Mouse (Mus musculus) heart, embryonic 13.5 days (tissue): ENCODE data around the gene Hist1h2af. TPM values are rescaled to one million over a fixed set of nuclear protein-coding genes. Genes with fewer than 3 reads are reported as not detected.

Experiments used
- ATAC-seq: fragments of 200-750 bp; cut with Nextera tagmentation; 2 replicates; pipeline ENCODE4 v1.8.0; 2017; ENCODE audit warnings: moderate TSS enrichment; ENCODE audit not compliant: insufficient number of reproducible peaks, low FRiP score, low TSS enrichment; ENCODE audit errors: extremely low read depth
- H3K27ac ChIP-seq: fragments of 300-500 bp; sonication (generic); replicated peaks from 2 replicates; pipeline ENCODE4 v1.5.1; 2015; ENCODE audit warnings: moderate library complexity, mild to moderate bottlenecking, inconsistent platforms
- H3K27me3 ChIP-seq: fragments of 300-500 bp; sonication (generic); replicated peaks from 2 replicates; pipeline ENCODE4 v1.6.1; 2015; ENCODE audit warnings: mild to moderate bottlenecking, inconsistent platforms
- H3K36me3 ChIP-seq: fragments of 300-500 bp; sonication (generic); 2 replicates; pipeline ENCODE4 v1.6.1; 2015; ENCODE audit warnings: mild to moderate bottlenecking, inconsistent platforms
- H3K4me1 ChIP-seq: fragments of 300-500 bp; sonication (generic); 2 replicates; pipeline ENCODE4 v1.6.1; 2015; ENCODE audit warnings: inconsistent platforms
- H3K4me2 ChIP-seq: fragments of 300-500 bp; sonication (generic); 2 replicates; pipeline ENCODE4 v1.6.1; 2015; ENCODE audit warnings: inconsistent platforms, mild to moderate bottlenecking, moderate library complexity
- H3K4me3 ChIP-seq: fragments of 300-500 bp; sonication (generic); 2 replicates; pipeline ENCODE4 v1.5.1; 2015; ENCODE audit warnings: moderate library complexity, mild to moderate bottlenecking, inconsistent platforms
- H3K9ac ChIP-seq: fragments of 300-500 bp; sonication (generic); 2 replicates; pipeline ENCODE4 v1.6.1; 2015; ENCODE audit warnings: inconsistent platforms, mild to moderate bottlenecking, moderate library complexity
- H3K9me3 ChIP-seq: fragments of 300-500 bp; sonication (generic); 2 replicates; pipeline ENCODE4 v1.6.1; 2016; ENCODE audit warnings: inconsistent platforms
- WGBS: fragments of 180-500 bp; shearing (Covaris S2); methylation state at CpG from one replicate; pipeline ENCODE4 v1.1.7; 2015; ENCODE audit warnings: mixed read lengths; 5-methylcytosine and 5-hydroxymethylcytosine counted together
- polyA plus RNA-seq: library from polyadenylated mRNA; unstranded; fragments of >200 nt; fragmentation: Nextera tagmentation; extraction: Ambion mirVana; gene quantifications from 2 replicates; pipeline ENCODE4 v1.2.1, GENCODE M21; 2015

Gene Hist1h2af
- polyA plus RNA-seq, 1 experiment from 2014 or later = 3.0 TPM

GRCm38 (mm10) chr13:23500424-23501200, 33.1 kb upstream of the Hist1h2af start:
- ATAC-seq = no peak

GRCm38 (mm10) chr13:23501511-23501910, 32.2 kb upstream of the Hist1h2af start:
- peak overlapping the region; percentile 35 for H3K4me3 ChIP-seq
- 25% methylated on average over 5 of the region's 5 CpGs for WGBS
- peak overlapping the region; percentile 24; the same call in 1 of the 2 replicates for H3K9ac ChIP-seq
- no peak for ATAC-seq
- H3K4me1 ChIP-seq = peaks cover 59% of the 10 kb centered on the region
- H3K4me2 ChIP-seq = peak overlapping the region; percentile 62
- H3K27me3 ChIP-seq = no peaks in the 10 kb centered on the region
- H3K27ac ChIP-seq = no peak overlapping the region
- no peaks in the 10 kb centered on the region for H3K9me3 ChIP-seq
- H3K36me3 ChIP-seq = no peaks in the 10 kb centered on the region

More at GRCm38 (mm10) chr13:23500424-23501200, 33.1 kb upstream of the Hist1h2af start:
- WGBS = 4% methylated on average over 17 of the region's 17 CpGs
- peaks cover 51% of the 10 kb centered on the region for H3K4me1 ChIP-seq
- peak overlapping the region; percentile 62 for H3K4me2 ChIP-seq
- H3K9me3 ChIP-seq = no peaks in the 10 kb centered on the region
- no peak overlapping the region for H3K9ac ChIP-seq
- H3K27ac ChIP-seq = no peak overlapping the region
- peak overlapping the region; percentile 35 for H3K4me3 ChIP-seq
- no peaks in the 10 kb centered on the region for H3K36me3 ChIP-seq
- no peaks in the 10 kb centered on the region for H3K27me3 ChIP-seq

- Histone ChIP-seq H3K36me3 (no peaks in the 10 kb centered on the region), H3K4me3 (peak overlapping the region; percentile 35), H3K9me3 (no peaks in the 10 kb centered on the region), H3K4me1 (peaks cover 62% of the 10 kb centered on the region), H3K9ac (peak overlapping the region; percentile 25; the same call in 1 of the 2 replicates), H3K27ac (no peak overlapping the region), H3K4me2 (peak overlapping the region; percentile 62), H3K27me3 (no peaks in the 10 kb centered on the region)
- ATAC-seq = no peak
- 24% methylated on average over 9 of the region's 9 CpGs for WGBS
Measured at GRCm38 (mm10) chr13:23502031-23502567, 31.6 kb upstream of the Hist1h2af start.

DNA sequence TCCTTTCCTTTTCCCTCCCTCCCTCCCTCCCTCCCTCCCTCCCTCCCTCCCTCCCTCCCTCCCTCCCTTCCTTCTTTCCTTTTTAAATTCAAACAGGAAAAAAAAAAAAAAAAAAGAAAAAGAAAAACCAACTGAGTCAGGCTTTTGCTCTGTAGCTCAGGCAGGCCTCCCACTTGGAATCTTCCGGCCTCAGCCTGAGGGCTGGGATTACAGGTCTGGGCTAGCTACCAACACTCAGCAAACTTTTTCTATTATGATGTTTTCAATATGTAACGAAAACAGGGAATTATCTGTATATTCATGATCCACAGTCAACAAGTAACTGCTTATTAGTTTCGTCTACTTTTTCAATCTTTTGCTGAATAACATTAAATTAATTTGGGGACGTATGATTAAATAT, 30.8 kb upstream of the Hist1h2af start:
- 53% methylated on average over 4 of the region's 4 CpGs for WGBS
- no peak overlapping the region for H3K9ac ChIP-seq
- no peak overlapping the region for H3K27ac ChIP-seq
- H3K4me2 ChIP-seq = no peak overlapping the region
- peaks cover 59% of the 10 kb centered on the region for H3K4me1 ChIP-seq
- H3K36me3 ChIP-seq = no peaks in the 10 kb centered on the region
- H3K4me3 ChIP-seq = no peak overlapping the region
- ATAC-seq = no peak
- no peaks in the 10 kb centered on the region for H3K27me3 ChIP-seq
- no peaks in the 10 kb centered on the region for H3K9me3 ChIP-seq

GRCm38 (mm10) chr13:23503797-23504196, 29.9 kb upstream of the Hist1h2af start:
- ATAC-seq = no peak
- H3K4me2 ChIP-seq = peak overlapping the region; percentile 28
- peak overlapping the region; percentile 13; the same call in 1 of the 2 replicates for H3K4me3 ChIP-seq
- peaks cover 52% of the 10 kb centered on the region for H3K4me1 ChIP-seq
- H3K9me3 ChIP-seq = no peaks in the 10 kb centered on the region
- H3K9ac ChIP-seq = no peak overlapping the region
- H3K36me3 ChIP-seq = no peaks in the 10 kb centered on the region
- no peak overlapping the region for H3K27ac ChIP-seq
- 3% methylated on average over 9 of the region's 9 CpGs for WGBS
- H3K27me3 ChIP-seq = no peaks in the 10 kb centered on the region

- H3K9me3 ChIP-seq = no peaks in the 10 kb centered on the region
- peak overlapping the region; percentile 76 for H3K9ac ChIP-seq
- H3K4me2 ChIP-seq = peak overlapping the region; percentile 73
- no peaks in the 10 kb centered on the region for H3K36me3 ChIP-seq
- 7% methylated on average over 14 of the region's 14 CpGs for WGBS
- peaks cover 56% of the 10 kb centered on the region for H3K4me1 ChIP-seq
- H3K4me3 ChIP-seq = peak overlapping the region; percentile 47
- no peak for ATAC-seq
- peak overlapping the region; percentile 64 for H3K27ac ChIP-seq
- no peaks in the 10 kb centered on the region for H3K27me3 ChIP-seq
Measured at GRCm38 (mm10) chr13:23505662-23506345, 27.9 kb upstream of the Hist1h2af start.

- 8% methylated on average over 13 of the region's 13 CpGs for WGBS
- H3K27ac ChIP-seq = peak overlapping the region; percentile 64
- ATAC-seq = no peak
Measured at GRCm38 (mm10) chr13:23506351-23506750, 27.4 kb upstream of the Hist1h2af start.

DNA sequence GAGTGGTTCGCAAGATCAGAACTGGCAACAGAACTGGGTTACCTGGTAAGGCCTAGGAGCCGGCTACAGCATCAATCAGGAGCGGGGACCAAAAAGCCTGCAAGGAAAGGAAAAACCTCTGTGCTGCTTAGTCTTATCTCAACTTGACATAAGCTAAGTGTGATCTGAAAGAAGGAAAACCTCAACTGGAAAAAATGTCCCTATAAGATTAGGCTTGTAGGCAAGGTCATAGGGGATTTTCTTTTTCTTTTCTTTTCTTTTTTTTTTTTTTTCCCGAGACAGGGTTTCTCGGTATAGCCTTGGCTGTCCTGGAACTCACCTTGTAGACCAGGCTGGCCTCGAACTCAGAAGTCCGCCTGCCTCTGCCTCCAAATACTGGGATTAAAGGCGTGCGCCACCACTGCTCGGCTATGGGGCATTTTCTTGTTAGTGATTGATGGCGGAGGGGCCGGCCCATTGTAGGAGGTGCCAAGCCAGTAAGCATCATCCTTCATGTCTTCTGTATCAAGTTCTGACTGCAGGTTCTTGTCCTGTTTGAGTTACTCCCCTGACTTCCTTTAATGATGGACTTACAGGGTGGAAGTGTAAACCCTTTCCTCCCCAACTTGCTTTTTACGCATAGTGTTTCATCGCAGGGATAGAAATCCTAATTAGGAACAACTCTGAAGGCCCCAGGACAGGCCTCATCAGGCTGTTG, 26.7 kb upstream of the Hist1h2af start:
- Histone ChIP-seq H3K4me3 (peak overlapping the region; percentile 47), H3K9me3 (no peaks in the 10 kb centered on the region), H3K9ac (0 out of 2 replicates have a peak overlapping the region, but pooled peaks have one; percentile 21), H3K27me3 (no peaks in the 10 kb centered on the region), H3K27ac (peak overlapping the region; percentile 64), H3K36me3 (no peaks in the 10 kb centered on the region), H3K4me2 (peak overlapping the region; percentile 73), H3K4me1 (peaks cover 47% of the 10 kb centered on the region)
- no peak for ATAC-seq
- 25% methylated on average over 14 of the region's 14 CpGs for WGBS

More at GRCm38 (mm10) chr13:23506351-23506750, 27.4 kb upstream of the Hist1h2af start:
- no peaks in the 10 kb centered on the region for H3K9me3 ChIP-seq
- peaks cover 53% of the 10 kb centered on the region for H3K4me1 ChIP-seq
- H3K9ac ChIP-seq = peak overlapping the region; percentile 76
- peak overlapping the region; percentile 47 for H3K4me3 ChIP-seq
- no peaks in the 10 kb centered on the region for H3K27me3 ChIP-seq
- H3K4me2 ChIP-seq = peak overlapping the region; percentile 73
- H3K36me3 ChIP-seq = no peaks in the 10 kb centered on the region

DNA sequence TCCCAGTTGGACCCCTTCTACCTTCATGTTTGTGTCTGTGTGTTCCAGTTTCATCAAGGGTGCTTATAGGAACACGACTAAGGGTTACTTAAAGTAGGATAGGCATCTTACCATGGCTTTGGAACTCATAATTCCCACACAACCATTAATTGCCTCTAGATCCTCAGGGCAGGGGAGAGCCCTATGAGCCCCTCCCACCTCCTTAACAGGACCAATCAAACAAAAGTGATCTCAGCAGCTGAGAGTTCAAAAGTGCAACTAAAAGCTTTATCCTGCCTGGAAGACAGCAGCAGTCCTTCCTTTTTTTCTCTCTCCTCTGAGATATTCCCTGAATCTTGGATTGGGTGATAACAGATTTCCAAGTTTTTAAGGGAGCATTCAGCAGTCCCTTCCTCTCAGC, 23.6 kb upstream of the Hist1h2af start:
- H3K4me2 ChIP-seq = no peak overlapping the region
- H3K27ac ChIP-seq = 0 out of 2 replicates have a peak overlapping the region, but pooled peaks have one; percentile 21
- no peaks in the 10 kb centered on the region for H3K27me3 ChIP-seq
- H3K36me3 ChIP-seq = no peaks in the 10 kb centered on the region
- H3K4me1 ChIP-seq = peaks cover 33% of the 10 kb centered on the region
- H3K9me3 ChIP-seq = no peaks in the 10 kb centered on the region
- no peak overlapping the region for H3K9ac ChIP-seq
- no peak overlapping the region for H3K4me3 ChIP-seq
- 21% methylated on average over 1 of the region's 1 CpGs for WGBS
- no peak for ATAC-seq

DNA sequence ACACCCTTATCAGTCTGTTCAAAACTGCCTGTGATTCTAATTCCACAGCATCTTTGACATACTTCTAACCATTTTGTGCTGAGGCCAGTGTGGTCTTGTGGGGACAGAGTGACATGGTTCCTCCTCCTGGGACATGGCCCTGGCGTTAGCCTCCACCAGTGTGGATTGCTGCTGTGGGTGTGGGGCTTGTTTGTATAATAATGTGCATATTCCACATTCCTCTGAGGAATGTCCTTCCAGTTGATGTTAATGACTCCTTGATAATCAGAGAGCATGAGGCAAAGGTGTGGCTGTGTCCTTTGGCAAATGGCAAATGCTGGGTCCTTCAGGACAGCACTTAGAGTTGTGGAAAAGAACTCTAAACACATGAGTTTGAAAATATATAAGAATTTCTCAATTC, 20.2 kb upstream of the Hist1h2af start:
- Histone ChIP-seq H3K27ac (no peak overlapping the region), H3K36me3 (no peaks in the 10 kb centered on the region), H3K9me3 (no peaks in the 10 kb centered on the region), H3K9ac (no peak overlapping the region), H3K4me1 (peaks cover 17% of the 10 kb centered on the region), H3K4me2 (no peak overlapping the region), H3K4me3 (no peak overlapping the region), H3K27me3 (no peaks in the 10 kb centered on the region)
- ATAC-seq = no peak
- 88% methylated on average over 1 of the region's 1 CpGs for WGBS

GRCm38 (mm10) chr13:23515281-23515680, 18.4 kb upstream of the Hist1h2af start:
- Histone ChIP-seq H3K27me3 (no peaks in the 10 kb centered on the region), H3K36me3 (no peaks in the 10 kb centered on the region), H3K4me2 (no peak overlapping the region), H3K9ac (no peak overlapping the region), H3K4me3 (no peak overlapping the region), H3K27ac (no peak overlapping the region), H3K9me3 (no peaks in the 10 kb centered on the region), H3K4me1 (peaks cover 12% of the 10 kb centered on the region)
- ATAC-seq = no peak
- 77% methylated on average over 5 of the region's 5 CpGs for WGBS
